Mouse (Mus musculus): Measurements from ENCODE around the gene Glrx5. TPM values are rescaled to one million over a fixed set of nuclear protein-coding genes. Genes with fewer than 3 reads are reported as not detected.

Glrx5 gene
- polyA plus RNA-seq (2012; rRNA removed) = 21.5 and 31.0 TPM in 2 replicates

DNA sequence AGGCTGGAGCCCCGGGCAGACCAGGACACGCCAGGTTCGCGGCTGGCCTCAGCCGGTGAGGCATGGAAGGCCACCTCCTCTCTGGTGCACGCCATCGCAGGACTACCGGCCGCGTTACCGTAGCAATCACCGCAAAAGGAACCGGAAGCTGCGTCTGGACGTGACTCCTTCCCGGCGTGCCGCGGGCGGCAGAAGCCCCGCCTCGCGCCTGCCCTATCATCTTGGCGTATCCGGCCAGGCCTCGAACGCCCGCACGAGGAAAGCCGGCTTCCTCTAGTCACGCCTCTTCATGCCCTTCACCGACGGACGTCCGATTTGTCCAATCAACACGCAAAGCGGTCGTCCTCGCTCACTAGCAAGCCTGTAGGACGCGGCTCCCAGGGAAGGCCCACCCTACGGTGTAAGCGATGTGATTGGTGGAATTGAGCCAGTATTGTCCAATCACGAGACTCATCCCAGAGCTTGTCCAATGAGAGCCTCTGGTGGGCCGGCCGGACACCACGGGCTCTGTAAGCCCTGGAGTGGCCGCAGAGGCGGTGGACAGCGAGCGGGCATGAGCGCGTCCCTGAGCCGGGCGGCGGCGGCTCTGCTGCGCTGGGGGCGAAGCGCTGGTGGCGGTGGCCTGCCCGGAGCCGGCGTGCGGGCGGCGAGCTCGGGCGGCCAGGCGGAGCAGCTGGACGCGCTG lies at the start of gene Glrx5:
Gene Glrx5, plus strand, starts transcription at position 542 of the 685 bp plus-strand sequence.

DNA sequence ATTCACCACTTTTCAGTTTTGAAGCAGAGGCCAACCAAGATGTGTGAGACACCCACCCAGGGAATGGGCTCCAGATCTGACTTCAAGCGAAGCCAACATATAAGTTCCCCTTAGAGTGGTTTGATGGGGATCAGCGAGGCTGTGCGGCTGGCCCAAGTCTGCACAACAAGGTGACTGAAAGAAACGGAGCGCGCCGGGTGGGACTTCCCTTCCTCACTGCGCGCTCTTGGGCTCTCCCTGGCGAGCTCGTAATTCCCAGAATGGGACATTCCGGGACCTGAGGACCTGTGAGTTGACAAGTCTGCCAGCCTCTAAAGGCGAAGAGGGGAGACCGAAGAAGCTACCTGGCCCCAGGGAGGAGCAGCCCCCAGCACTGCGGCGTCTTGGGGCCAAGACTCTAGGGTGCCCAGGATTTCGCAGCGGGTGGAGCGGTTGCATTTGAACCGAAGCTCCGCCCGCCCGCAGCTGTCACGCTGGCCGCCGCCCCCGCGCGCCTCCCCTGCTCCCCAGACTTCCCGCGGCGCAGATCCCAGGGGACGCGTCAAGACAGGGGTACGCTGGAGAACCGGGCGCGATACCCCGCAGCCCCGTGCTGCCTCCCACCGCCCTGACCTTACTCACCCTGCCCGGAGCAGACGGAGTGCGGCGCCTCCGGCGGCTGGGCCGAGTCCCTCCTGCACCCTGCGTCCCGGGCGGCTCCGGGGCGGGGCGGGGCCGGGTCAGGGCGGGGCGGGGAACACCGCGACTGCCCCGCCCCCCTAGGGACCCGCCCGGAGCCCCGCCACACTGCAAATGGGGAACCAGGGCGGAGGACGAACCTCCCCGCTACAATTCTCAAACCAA lies 22.9 kb upstream of the Glrx5 start, which contains the start of gene Syne3:
Gene Syne3, minus strand, starts transcription at position 440 of the 843 bp plus-strand sequence.

Other genes with a start within 250 kb of the Glrx5 start
- 2.9 and 4.2 TPM in 2 replicates for gene Clmn, start 167.6 kb upstream of the Glrx5 start, polyA plus RNA-seq (2012; rRNA removed)
- 0.56 and 0.66 TPM in 2 replicates for gene Syne3, start 22.9 kb upstream of the Glrx5 start, polyA plus RNA-seq (2012; rRNA removed)
- gene Tcl1b2, start 113.3 kb downstream of the Glrx5 start, polyA plus RNA-seq (2012; rRNA removed) = not detected in 2 replicates
- not detected in 2 replicates for gene Tcl1b1, start 127.0 kb downstream of the Glrx5 start, polyA plus RNA-seq (2012; rRNA removed)
- not detected in 2 replicates for gene Tcl1b5, start 143.7 kb downstream of the Glrx5 start, polyA plus RNA-seq (2012; rRNA removed)
- gene Tcl1b3, start 158.4 kb downstream of the Glrx5 start, polyA plus RNA-seq (2012; rRNA removed) = not detected in 2 replicates
- not detected in 2 replicates for gene Tcl1b4, start 169.3 kb downstream of the Glrx5 start, polyA plus RNA-seq (2012; rRNA removed)
- gene Tcl1, start 190.1 kb downstream of the Glrx5 start, polyA plus RNA-seq (2012; rRNA removed) = not detected in 2 replicates

Data from stomach, adult 2 months (tissue).